Mouse (Mus musculus) adrenal gland (tissue): Measurements from ENCODE around the gene 1700029H14Rik.

Experiments used
- intact Hi-C: fragments of 180-260 bp; cut with DNase I; formaldehyde crosslinking; loops from one replicate; pipeline ENCODE4 v1.15.1; 2025
- long read RNA-seq, 2 experiments: library from polyadenylated mRNA; unstranded; transcript quantifications; one replicate each; pipeline ENCODE4 v2.0.0; 2020; ENCODE audit warnings: borderline replicate concordance in 1 of 2; ENCODE audit not compliant: insufficient replicate concordance in 1 of 2

1700029H14Rik gene
- long read RNA-seq, experiment 1: 0 reads
- long read RNA-seq, experiment 2: 0 reads

DNA sequence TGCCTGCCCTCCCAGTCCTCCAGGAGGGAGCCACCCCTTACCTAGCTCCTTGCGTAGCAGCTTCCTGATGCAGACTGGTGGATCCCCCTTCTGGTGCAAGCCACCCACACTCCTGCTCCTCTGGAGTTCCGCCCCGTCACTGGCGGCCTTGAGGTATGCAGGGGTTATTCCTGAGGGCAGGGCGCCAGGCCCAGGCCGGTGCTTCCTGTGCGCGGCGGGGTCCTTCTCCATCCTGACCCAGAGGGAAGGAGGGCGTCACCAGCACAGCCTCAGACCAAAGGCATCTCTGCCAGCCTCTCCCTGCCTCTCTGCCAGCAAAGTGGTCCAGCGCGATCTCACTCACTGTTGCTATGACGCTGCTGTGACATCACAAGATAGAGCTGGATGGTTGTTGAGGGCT is at the start of gene 1700029H14Rik:
1700029H14Rik (minus strand) TSS at position 344 of the 400 bp plus-strand sequence.
- intact Hi-C loops: no loop called here

DNA sequence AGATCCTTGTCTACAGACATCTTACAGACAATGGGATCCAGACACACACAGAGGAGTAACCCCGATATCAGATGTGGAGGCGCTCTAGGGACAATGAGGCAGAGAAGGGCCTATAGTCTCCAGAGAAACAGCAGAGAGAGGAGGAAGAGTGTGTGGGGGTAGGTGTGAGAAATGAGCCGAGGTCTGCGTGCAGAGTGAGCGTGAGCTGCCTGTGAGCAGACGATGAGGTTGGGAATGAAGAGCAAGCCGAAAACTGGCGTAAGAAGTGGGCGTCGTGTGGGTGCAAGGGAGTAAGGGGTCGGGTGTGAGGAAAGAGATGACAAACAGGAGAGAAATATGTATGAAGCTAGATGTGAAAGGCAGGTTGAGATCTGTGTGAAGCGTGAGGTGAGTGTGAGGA is 49.4 kb upstream of the 1700029H14Rik start:
- intact Hi-C loops: no loop called here

DNA sequence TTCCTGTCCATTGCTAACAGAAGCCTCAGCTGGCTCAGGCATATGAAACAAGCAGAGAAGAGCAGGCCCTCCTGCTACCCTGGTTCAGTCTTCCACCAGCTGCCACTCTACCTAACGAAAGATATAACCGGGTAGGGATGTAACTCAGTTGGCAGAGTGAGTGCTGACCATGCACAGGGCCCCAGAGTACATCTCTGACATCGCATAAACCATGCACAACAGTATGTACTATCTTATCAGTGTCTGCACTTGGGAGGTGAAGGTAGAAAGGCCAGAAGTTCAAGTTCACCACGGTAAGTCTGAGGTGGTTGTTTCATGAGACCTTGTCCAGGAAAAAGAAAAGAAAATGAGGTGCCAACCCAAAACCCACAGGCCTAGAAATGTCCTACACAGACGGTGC is 47.7 kb upstream of the 1700029H14Rik start:
- intact Hi-C loops: no loop called here

DNA sequence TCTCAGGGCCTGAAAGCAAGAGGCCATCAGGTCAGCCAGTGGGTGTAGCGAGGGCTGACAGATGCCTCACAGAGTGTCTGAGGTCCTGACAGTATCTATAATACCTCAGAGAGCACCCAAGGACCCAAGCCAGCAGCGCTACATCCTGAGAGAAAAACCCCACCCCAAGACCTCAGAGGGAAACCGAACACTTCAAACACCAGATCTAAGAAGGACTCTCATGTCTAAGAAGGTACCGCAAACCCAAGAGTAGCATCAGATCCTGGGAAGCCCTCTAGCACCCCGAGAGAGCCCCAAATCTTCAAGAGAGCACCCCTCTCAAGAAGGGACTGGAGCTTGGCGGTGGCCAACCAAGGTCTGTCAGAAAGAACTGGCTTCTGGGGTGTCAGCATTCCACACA is 46.7 kb upstream of the 1700029H14Rik start:
- intact Hi-C loops: no loop called here

DNA sequence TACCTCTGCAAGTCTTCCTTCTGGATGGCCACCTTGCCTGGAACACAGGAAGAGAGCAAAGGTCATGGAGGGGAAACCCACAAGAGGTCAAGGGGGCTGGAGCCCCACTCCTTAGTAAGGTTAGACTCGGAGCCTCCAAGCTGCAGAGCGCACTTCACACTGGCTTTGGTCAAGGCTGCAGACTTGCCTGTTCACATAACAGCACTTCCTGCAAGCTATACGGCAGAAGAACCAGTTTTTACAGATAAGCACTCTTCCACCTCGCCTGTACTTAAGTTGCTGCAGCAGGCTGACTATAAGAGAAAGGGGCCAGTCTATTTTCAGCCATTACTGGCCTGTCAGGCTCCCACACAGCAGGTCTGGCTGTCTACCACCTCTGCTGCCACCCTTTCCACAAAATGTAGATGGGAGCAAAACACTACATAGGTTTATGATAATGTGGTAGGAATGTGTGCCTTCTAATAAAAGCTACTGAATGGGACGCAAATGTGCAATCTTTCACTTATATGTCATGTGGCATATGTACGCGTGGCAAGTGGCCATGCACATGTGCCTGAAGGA is 43.7 kb upstream of the 1700029H14Rik start:
- intact Hi-C loops: no loop called here

DNA sequence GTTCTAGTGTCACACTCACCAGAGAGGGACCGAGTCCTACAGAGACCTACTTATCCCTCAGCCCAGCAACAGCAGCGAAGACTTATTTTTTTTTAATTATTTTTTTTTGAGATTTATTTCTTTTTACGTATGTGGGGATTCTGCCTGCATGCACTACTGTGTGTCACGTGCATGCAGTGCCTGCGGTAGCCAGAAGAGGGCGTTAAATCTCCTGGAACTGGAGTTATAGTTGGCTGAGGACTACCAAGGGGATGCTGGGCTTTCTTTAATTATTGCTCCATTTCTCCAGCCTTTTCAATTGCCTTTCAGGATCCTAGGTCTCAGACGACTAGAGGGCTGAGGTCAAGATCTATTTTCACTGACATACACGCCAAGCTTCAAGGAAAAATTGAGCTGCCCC is 40.4 kb upstream of the 1700029H14Rik start:
- intact Hi-C loops: loop anchor here (5.0 kb wide), 2 partner anchors 75 to 125 kb away; partner anchors contain the start of gene Rasa3

DNA sequence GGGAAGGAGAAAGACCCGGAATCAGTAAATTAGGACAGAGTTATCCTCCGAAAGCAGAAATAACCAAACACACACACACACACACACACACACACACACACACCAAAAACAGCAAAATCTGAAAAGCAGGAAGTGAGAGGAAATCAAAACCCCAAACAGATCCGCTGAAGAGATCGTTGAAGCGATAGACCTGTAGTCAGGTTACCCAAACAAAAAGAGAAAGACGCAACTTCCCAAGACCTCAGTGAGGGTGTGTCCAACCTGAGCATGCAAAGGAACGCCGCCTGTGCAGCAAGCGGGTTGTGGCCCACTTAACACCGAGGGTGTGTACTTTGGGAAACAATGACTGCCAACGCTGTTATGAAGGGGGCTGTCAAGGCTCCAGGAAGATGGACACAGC is 38.9 kb upstream of the 1700029H14Rik start:
- intact Hi-C loops: loop anchor here (5.0 kb wide), 2 partner anchors 76 to 126 kb away; partner anchors contain the start of gene Rasa3

DNA sequence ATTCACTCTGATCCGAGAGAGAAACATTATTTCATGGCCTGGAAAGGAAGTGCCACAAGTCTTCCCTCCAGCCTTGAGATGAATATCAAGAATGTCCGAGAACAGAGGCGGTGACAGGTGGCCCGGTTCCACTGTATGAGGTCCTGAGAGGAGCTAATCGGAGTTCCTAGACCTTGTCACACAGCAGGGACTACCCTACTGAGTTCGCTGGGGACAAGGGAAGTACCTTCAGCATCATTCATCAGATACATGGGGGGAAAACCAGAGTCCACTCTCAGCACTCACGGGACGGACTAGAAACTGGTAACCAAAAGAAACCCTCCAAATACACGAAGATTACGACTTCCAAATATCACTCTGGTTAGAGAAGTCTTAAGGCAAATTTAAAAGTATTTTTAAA is 38.5 kb upstream of the 1700029H14Rik start:
- intact Hi-C loops: loop anchor here (5.0 kb wide), 2 partner anchors 77 to 127 kb away; partner anchors contain the start of gene Rasa3

DNA sequence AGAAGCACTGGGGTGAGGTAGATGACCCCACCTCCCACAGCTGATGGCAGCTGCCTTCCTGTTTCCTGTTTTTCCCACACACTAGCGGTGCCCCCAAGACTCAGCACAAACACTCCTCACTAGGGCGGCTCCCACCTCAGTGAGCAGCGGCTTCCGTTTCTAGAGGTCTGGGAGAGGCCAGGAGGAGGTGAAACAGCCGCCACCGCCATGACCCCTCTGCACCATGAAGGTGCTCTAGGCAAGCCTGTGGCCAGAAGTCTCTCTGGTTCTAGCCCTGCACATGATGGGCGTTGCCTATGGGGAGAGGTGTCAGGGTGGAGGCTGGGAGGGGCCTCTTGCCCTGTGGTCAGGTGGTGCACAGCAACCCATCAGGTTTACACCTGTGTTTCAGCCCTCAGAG is 37.9 kb upstream of the 1700029H14Rik start:
- intact Hi-C loops: loop anchor here (5.0 kb wide), 2 partner anchors 77 to 127 kb away; partner anchors contain the start of gene Rasa3

DNA sequence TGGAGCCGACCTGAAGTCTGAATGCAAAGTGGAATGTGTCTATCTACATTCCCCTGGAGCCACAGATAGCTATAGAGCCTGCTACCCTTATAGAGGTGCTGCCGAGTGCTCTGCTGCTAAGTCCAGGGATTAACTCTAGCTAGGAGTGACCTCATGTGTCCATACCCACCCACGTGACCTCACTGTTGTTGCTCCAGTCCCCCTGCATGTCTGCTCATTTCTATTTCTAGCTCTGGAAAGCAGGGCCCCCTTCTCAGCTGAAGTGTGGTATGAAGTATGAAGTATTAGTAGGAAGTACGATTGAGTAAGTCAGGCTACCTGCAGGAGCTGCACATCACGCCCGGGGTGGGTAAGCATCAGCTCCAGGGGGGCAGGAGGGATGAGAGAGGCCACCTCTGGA is 35.5 kb upstream of the 1700029H14Rik start:
- intact Hi-C loops: no loop called here

DNA sequence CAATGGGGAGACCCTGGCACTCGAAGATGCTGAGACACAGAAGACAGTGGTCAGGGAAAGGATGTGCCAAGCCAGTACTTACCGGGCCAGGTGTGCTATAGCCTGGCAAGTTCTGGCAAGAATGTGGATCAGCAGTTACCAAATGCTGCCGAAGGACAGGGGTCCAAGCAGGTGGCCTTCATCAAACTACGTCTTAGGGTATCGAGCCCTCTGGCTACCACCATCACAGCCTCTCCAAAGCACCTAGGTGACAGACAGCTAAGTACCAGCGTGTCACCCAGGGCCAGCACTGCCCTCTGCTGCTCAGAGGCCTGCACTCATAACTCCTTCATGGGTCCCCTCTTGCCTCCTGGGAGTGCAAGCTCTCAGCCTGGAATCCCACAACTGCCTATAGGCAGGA is 33.6 kb upstream of the 1700029H14Rik start:
- intact Hi-C loops: no loop called here

DNA sequence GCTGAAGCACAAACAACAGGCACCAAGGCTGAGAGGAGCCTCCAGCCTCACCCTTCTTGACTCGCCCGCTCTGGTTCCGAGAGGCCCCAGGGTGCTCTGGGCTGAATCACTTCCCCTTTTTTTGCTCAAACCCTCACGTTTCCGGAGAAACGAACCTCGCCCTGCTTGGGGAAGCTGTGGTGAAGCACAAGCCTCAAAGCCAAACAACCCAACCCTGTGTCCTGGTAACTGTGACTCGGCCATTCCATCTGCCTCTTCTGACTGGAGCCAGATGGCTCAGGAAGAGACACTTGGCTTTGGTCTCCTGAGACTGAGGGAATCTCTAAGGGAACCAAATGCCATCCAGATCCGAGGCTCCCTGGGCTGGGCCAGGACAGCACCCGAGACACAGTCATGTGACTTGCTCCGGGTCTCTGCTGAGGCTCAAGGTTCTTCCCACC is 32.6 kb upstream of the 1700029H14Rik start:
- intact Hi-C loops: no loop called here

DNA sequence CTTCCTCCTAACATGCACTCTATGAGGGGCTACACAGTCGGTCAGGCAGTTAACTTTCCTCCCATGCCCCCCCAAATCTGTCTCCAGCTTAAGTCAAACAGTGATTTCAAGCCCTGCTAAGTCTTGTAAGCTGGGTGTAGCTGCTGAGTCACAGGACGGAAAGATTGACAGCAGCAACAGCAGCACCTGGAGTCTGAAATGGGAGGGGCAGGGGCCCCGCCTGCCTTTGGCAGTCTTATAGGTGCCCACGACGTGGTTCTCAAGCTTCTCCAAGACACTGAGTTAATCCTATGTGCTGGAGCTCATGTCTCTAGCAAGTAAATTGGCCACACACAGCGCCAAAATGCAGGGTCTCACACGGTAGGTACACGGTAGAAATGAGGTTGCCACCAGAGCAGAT is 31.1 kb upstream of the 1700029H14Rik start:
- intact Hi-C loops: no loop called here

DNA sequence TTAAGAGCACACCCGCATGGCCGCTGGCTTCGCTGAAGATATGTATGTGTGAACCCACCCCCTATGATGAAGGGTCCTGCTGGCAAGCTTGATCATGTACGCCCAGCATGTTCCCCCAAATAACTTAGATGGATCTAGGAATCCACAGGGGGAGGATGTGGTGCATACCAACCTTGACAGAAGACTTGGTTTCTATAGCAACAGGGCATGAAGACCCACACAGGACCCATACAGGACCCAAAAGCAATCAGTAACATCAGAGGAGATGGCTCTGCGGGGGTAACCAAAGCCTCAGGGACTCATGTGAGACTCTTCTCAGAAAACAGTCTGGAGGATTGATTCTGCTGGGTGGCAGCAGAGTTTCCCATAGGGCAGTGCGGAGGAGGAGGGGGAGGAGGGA is 29.0 kb upstream of the 1700029H14Rik start:
- intact Hi-C loops: no loop called here

DNA sequence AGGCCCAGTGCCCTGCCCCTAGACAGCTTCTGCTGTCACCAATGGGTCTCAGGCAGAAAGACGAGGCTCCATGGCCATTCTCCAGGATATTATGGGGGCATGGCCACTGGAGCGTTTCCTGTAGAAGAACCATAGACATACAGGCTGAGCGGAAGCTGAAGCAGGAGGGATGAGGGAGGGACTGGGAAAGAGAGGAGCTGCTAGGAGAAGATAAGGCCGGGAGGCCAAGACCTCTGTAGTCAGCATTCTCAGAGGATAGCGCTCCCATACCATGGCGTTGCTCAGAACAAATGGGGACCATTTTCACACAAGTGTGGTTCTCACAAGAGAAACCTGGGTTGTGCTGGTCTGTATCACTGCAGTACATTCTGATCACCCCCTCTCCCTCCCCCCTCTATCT is 26.8 kb upstream of the 1700029H14Rik start:
- intact Hi-C loops: no loop called here

DNA sequence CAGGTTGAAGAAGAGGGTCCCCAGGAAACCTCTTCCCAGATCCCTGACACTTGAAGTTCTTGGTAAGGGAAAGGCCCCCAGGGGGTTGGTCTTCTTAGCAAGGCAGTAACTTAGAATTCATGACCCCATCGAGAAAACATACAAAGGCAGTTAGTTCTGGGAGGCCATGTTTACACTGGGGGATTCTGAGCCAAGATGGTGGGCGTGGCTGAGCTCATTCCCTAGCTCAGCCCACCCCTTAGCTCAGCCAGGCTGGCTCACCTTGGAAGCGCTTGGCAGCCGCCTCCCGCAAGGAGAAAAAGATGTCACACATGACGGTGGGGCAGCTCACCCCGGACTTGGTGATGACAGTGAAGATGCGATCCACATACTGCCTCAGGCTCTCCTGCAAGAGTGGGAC is 22.4 kb upstream of the 1700029H14Rik start:
- intact Hi-C loops: no loop called here

DNA sequence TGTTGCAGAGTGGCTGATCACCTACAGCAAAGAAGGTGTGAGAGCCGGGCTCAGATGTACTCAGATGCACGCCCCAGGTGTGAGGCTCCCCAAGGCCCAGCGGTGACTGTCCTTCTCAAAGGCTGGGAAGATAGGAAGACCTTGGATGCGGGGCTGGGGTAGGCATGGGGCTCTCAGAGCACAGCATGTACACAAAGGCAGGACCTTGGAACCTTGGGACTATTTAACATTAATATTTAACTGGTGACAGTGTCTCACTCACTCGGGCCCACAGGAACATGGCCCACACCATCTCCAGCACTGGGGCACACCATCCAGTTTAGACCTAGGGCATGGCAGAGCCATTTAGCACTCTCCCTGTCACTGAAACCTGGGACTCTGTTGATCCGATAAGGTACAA is 15.6 kb upstream of the 1700029H14Rik start:
- intact Hi-C loops: no loop called here

DNA sequence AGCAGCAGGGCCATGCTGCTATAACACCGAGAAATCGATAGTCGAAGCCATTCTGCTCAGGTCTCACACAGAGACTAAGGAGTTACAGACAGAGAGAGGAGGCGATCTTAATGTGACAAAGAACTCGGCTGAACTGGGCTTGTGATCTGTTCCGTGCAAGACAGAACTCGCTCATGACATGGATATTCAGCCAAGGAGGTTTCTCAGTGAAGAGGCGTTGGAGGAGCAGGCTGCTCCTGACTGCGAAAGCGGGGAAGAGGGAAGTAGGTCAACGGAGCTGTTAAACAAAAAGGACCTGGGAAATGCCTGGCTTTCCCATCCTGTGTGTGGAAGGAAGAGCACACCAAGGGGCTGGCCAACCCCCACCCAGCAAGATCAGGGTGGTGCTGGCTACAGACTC is 9.7 kb upstream of the 1700029H14Rik start:
- intact Hi-C loops: no loop called here

DNA sequence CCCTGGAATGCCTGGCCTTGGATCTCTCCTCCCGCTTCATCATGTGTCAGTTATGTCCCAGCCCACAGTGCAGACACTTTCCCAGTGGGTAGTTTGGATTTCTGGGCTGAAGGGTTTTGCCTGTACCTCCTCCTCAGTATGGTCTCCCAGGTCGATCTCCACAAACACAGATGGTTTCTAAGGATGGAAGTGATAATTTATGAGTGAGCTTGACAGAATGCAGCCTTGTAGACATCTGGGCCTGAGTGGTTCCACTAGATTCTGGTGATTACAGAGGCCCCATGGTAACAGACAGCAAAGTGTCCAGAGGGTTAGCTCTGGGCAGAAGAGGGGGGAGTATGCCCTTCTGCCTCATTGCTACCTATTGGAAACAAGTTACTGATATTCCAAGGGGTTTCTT is 4.7 kb downstream of the 1700029H14Rik start:
- intact Hi-C loops: no loop called here

DNA sequence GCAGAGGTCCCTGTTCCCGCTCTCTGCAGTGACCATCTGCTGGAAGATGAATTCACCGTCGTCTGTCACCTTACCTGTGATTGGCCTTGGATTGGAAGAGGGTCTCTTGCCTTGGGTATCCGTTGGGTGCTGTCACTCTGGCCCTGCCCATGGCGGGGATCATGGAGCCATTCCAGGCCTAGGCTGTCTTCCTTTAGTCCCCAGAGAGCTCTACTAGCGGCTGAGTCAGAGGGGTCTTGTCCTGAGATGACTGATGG is 10.8 kb downstream of the 1700029H14Rik start:
- intact Hi-C loops: loop anchor here (1.0 to 5.0 kb wide), 4 partner anchors 126 to 204 kb away; partner anchors contain the start of gene Rasa3

DNA sequence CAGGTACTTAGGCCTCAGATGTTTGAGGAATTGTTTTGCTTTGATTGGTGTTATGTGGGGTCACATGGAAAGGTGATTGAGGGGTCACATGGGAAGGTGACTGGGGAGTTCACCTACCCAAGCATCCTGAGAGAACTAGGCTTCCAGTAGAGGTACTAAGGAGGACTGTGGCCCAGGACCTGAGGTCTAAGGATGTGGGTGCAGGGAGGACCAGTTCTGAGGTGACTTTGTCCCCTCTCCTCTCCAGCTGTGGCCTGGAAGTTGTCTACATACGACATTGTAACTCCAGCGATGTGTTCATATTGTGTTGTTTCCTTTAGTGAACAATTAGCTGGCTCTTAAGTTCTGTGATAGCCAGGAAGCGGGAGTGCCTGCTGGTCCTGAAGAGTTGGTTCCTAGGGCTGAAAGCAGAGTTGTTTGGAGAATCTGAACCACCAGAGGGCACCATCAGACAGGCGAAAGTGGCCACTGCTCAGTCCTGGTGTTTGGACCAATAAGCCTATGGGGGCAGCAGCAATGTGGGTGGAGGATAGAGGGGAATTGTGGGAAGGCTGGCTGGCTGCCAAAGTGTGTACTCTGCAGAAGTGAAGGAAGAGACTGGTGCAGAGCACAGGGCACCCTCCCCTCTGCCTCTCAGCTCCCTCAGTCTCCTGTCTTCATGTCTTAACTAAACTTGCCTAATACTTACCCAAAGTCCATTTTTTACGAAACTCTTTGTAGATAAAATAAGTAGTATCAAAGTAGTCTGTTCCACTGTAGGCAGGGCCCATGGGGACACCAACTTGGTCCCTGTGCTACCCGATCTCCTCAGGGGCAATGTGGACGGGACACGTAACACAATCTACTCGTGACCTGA is 11.3 kb downstream of the 1700029H14Rik start:
- intact Hi-C loops: loop anchor here (1.0 to 5.0 kb wide), 4 partner anchors 126 to 204 kb away; partner anchors contain the start of gene Rasa3

DNA sequence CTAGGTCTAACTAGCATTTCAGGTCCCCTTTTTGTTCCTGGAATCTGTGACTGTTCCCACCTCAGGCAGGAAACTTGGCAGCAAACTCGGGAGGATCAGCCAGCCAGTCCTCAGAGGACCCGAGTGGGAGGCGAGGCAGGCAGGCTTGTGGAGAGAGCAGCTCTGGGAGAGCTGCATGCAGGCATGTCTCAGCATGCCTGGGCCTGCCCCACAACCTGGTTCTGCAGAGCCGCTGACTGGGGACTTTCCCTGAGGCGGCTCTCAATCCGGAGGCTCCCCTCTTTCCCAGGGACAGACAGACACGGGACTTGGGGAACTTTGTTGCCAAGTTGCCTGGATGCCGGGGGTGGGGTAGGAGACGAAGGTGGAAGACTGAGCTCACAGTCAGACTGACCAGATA is 13.4 kb downstream of the 1700029H14Rik start:
- intact Hi-C loops: loop anchor here (2.0 kb wide), 1 partner anchor 94 kb away; no protein-coding TSS in a partner anchor
